Mouse (Mus musculus) frontal cortex, adult (tissue): ENCODE data around the gene Gm21820.
"Not testable (repeated sequence)": the region's sequence is repeated elsewhere in the genome, so short reads cannot be mapped to it uniquely, and the experiment has no call there.

Experiments
- ATAC-seq: cut with Nextera tagmentation; 2 replicates; pipeline ENCODE4 v1.9.2; 2017; ENCODE audit warnings: mild to moderate bottlenecking, moderate library complexity, mixed read lengths; ENCODE audit not compliant: low TSS enrichment

Gm21820 gene

DNA sequence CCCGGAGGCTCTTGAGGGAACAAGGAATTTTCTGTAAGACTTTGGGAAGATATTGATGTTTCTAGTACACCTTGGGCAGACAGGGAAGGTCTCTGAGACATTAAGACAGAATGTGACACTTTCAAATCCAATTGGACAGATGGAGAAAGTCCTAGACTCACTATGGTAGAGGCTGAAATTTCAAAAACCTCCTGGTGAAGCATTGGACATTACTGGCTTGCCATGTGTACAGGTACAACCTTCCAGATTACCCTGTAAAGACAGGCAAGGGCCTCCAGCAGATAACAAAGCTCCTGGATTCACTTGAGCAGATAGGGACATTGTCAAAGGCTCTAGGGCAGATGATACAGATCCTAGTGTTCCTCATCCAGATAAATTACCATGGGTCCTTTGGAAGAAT is at the start of gene Gm21820:
Gm21820 (minus strand) TSS at position 101 of the 400 bp plus-strand sequence.
- ATAC-seq: not testable (repeated sequence)
